Mouse (Mus musculus) lung, postnatal 4 days (tissue): ENCODE measurements around the gene Cfap69.
"Not testable (repeated sequence)": the region's sequence is repeated elsewhere in the genome, so short reads cannot be mapped to it uniquely, and the experiment has no call there.

ENCODE experiments used
- DNase-seq, 2 experiments: peaks; one replicate each; pipeline ENCODE4 v3.0.0; 2021

Cfap69 gene

GRCm38 (mm10) chr5:5663655-5664370 lies at the start of gene Cfap69:
Cfap69 (minus strand) TSS chr5:5664239.
- peak; percentile 81 to 83 for DNase-seq

GRCm38 (mm10) chr5:5711032-5711431 lies 47.0 kb upstream of the Cfap69 start:
- no peak for DNase-seq

- DNase-seq = no peak
Measured at GRCm38 (mm10) chr5:5707341-5708278, 43.6 kb upstream of the Cfap69 start.

GRCm38 (mm10) chr5:5705019-5705418 lies 41.0 kb upstream of the Cfap69 start:
- no peak for DNase-seq

- DNase-seq = no peak
Measured at GRCm38 (mm10) chr5:5700386-5700785, 36.3 kb upstream of the Cfap69 start.

GRCm38 (mm10) chr5:5698830-5699229 lies 34.8 kb upstream of the Cfap69 start:
- DNase-seq = no peak

- DNase-seq = no peak
Measured at GRCm38 (mm10) chr5:5695401-5695942, 31.4 kb upstream of the Cfap69 start.

- DNase-seq = peak; percentile 58 to 68
Measured at GRCm38 (mm10) chr5:5693956-5694653, 30.1 kb upstream of the Cfap69 start, which contains the start of gene Steap2. Steap2 (minus strand) TSS chr5:5694578.

- DNase-seq = no peak
Measured at GRCm38 (mm10) chr5:5693541-5693955, 29.5 kb upstream of the Cfap69 start.

- DNase-seq = no peak
Measured at GRCm38 (mm10) chr5:5692167-5692738, 28.2 kb upstream of the Cfap69 start.

- no peak for DNase-seq
Measured at GRCm38 (mm10) chr5:5688945-5689540, 25.0 kb upstream of the Cfap69 start.

- no peak for DNase-seq
Measured at GRCm38 (mm10) chr5:5688228-5688627, 24.2 kb upstream of the Cfap69 start.

- DNase-seq = no peak
Measured at GRCm38 (mm10) chr5:5686973-5687372, 22.9 kb upstream of the Cfap69 start.

GRCm38 (mm10) chr5:5684946-5685345 lies 20.9 kb upstream of the Cfap69 start:
- DNase-seq = not testable (repeated sequence)

- DNase-seq = no peak
Measured at GRCm38 (mm10) chr5:5683292-5683691, 19.3 kb upstream of the Cfap69 start.

- DNase-seq = no peak
Measured at GRCm38 (mm10) chr5:5679459-5679858, 15.4 kb upstream of the Cfap69 start.

GRCm38 (mm10) chr5:5676082-5676481 lies 12.0 kb upstream of the Cfap69 start:
- no peak for DNase-seq

- DNase-seq = no peak
Measured at GRCm38 (mm10) chr5:5668920-5669319, 4.9 kb upstream of the Cfap69 start.

GRCm38 (mm10) chr5:5664371-5664926 lies 410 bp upstream of the Cfap69 start:
- no peak for DNase-seq

- peak in 1 of 2 experiments; percentile 9 for DNase-seq
Measured at GRCm38 (mm10) chr5:5663057-5663456, 982 bp downstream of the Cfap69 start.

GRCm38 (mm10) chr5:5658680-5659079 lies 5.4 kb downstream of the Cfap69 start:
- no peak for DNase-seq

- DNase-seq = no peak
Measured at GRCm38 (mm10) chr5:5657932-5658331, 6.1 kb downstream of the Cfap69 start.
